Mouse (Mus musculus): ENCODE data around the gene Prpf40a. TPM values are rescaled to one million over a fixed set of nuclear protein-coding genes. Genes with fewer than 3 reads are reported as not detected.

The Prpf40a gene
- polyA plus RNA-seq, 1 experiment from 2014 or later: 108 TPM

DNA sequence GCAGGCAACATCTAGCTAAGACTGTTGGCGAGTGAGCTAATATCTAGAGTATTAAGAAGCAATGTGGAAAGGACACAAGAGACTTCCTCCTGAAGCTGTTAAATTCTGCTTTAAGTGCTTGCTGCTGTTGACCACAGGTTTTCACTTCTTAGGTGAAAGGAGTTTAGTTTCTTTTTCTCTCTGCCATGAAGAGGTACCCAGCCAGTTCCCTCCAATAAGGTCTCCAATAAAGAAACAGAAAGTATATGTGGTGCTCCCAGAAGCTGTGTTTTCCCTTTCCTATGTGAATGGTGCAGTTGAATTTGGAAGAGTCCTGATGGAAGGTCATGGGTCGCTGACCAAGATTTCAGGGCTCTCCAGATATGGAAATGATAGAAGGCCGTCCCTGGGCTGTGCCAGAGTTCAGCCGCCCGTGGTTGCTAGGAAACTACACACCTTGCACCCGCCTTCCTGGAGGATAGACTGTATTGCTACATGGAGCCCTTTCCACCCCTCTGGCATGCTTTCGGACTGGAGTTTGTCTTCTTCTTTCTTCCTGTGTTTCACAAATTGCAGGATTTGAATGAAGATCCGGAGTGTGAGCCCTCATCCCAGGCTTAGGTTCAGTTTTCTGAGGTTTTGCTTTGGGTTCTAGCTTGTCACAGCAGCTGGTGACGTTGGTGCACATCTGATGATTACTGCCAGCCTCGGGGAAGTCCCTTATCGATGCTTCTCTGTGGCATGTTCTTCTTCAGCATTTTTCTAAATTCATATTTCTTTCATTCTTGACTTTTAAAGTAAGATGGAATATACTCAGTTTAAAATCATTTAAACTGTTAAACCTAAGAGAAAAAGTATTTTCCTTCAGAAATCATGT lies 89.0 kb downstream of the Prpf40a start:
- Histone ChIP-seq H3K36me3 (peaks cover 57% of the 10 kb centered on the region), H3K27ac (replicated peaks) (no peak overlapping the region), H3K4me1 (replicated peaks) (0 out of 2 replicates have a peak, but pooled peaks cover 2% of the 10 kb centered on the region), H3K4me3 (no peak overlapping the region), H3K9ac (no peak overlapping the region), H3K27me3 (no peaks in the 10 kb centered on the region), H3K4me2 (no peak overlapping the region), H3K9me3 (no peaks in the 10 kb centered on the region)
- 91% methylated on average over 11 of the region's 11 CpGs for WGBS
- no peak for ATAC-seq (ENCODE audit: low read depth)

DNA sequence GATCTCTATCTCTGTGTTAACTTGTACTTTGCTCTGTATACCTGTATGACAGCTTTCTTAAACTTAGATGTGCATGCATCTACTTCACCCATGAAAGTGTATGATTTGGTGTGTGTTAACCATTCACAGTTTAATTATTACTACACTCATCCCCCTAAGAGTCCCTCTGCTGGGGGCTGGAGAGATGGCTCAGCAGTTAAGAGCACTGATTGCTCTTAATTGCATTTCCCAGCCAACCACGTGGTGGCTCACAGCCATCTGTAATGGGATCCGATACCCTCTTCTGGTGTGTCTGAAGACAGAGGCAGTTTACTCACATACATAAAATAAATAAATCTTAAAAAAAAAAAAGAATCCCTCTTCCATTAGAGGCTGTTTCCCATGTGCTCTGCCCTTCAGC lies 91.0 kb downstream of the Prpf40a start:
- Histone ChIP-seq H3K4me2 (no peak overlapping the region), H3K9ac (no peak overlapping the region), H3K9me3 (no peaks in the 10 kb centered on the region), H3K27me3 (no peaks in the 10 kb centered on the region), H3K27ac (replicated peaks) (no peak overlapping the region), H3K4me3 (no peak overlapping the region), H3K36me3 (peaks cover 39% of the 10 kb centered on the region), H3K4me1 (replicated peaks) (0 out of 2 replicates have a peak, but pooled peaks cover 2% of the 10 kb centered on the region)
- 19% methylated on average over 2 of the region's 2 CpGs for WGBS
- peak; percentile 67; the same call in 1 of the 2 replicates for ATAC-seq (ENCODE audit: low read depth)

DNA sequence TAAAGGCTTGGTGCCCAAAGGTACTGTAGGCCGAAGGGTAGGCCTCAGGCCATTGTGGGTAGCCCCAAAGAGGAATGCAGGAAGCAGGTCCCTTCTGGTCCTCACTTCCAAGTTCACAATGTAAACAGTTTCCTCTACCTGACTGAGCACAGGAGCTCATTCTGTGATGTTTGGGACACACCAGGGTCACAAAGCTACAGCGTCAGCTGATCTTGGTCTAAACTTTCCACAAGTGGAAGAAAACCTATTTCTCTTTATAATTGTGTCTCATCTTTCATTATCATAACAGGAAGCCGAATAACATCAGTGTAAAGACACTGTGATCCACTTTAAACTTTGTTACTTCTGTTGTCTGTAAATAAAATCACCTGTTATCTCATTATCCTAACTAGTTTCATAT lies 95.6 kb downstream of the Prpf40a start:
- H3K4me2 ChIP-seq: no peak overlapping the region
- H3K4me3 ChIP-seq: no peak overlapping the region
- no peak overlapping the region for H3K27ac ChIP-seq (replicated peaks)
- H3K36me3 ChIP-seq: peaks cover 8% of the 10 kb centered on the region
- 0 out of 2 replicates have a peak, but pooled peaks cover 2% of the 10 kb centered on the region for H3K4me1 ChIP-seq (replicated peaks)
- 97% methylated on average over 3 of the region's 3 CpGs for WGBS
- H3K9ac ChIP-seq: no peak overlapping the region
- H3K27me3 ChIP-seq: no peaks in the 10 kb centered on the region
- H3K9me3 ChIP-seq: no peaks in the 10 kb centered on the region
- no peak for ATAC-seq (ENCODE audit: low read depth)

DNA sequence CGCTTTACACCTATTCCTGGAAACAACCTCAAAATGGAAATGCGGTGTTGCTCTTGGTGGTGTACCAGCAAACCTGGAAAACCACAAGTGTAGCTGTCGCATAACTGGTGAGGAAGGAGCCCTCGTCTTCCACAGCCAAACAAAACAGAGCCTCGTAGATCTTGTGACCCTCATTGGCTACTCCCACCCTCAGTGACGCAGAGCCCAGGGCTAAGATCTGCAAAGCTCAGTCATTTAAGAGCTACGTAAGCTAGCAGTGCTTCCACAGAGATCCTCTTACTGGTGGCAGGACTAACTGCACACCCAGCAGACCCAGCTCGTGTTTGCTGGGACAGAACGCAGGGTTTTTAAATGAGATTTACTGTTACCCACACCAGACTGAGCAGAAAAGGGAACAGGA lies 96.1 kb downstream of the Prpf40a start:
- peaks cover 8% of the 10 kb centered on the region for H3K36me3 ChIP-seq
- H3K27ac ChIP-seq (replicated peaks): no peak overlapping the region
- H3K4me3 ChIP-seq: no peak overlapping the region
- H3K9me3 ChIP-seq: no peaks in the 10 kb centered on the region
- no peak for ATAC-seq (ENCODE audit: low read depth)
- H3K9ac ChIP-seq: no peak overlapping the region
- 88% methylated on average over 9 of the region's 9 CpGs for WGBS
- no peak overlapping the region for H3K4me2 ChIP-seq
- H3K27me3 ChIP-seq: no peaks in the 10 kb centered on the region
- H3K4me1 ChIP-seq (replicated peaks): no peaks in the 10 kb centered on the region

GRCm38 (mm10) chr2:53088744-53089143 lies 102.3 kb downstream of the Prpf40a start:
- Histone ChIP-seq H3K4me3 (no peak overlapping the region), H3K27ac (replicated peaks) (no peak overlapping the region), H3K27me3 (no peaks in the 10 kb centered on the region), H3K4me1 (replicated peaks) (no peaks in the 10 kb centered on the region), H3K4me2 (no peak overlapping the region), H3K9me3 (no peaks in the 10 kb centered on the region), H3K9ac (no peak overlapping the region), H3K36me3 (no peaks in the 10 kb centered on the region)
- ATAC-seq (ENCODE audit: low read depth): no peak
- 93% methylated on average over 3 of the region's 3 CpGs for WGBS

DNA sequence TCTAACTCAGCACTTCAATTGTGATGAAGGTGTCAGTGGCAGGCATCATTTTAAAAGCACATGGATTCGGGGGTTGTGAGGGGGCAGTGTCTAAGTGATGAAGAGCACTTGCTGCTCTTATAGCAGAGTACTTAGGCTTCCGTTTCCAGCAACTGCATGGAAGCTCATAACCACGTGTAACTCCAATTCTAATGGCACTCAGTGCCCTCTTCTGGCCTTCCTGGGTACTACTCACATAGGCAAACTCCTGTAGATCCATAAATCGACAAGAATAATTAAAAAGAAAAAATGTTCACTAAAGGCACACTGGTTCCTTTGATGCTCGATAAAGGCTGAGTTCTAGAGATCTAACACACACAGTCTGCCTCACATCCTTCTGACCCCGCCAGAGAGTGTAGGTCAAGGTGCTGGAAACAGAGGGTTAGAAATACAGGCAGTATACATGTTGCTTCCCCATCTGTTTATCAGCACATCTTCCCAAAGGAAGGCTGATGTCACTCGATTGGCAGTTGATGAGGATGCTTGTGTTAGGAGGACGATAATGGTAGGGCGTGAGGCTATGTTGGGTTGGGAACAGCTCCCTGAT lies 105.4 kb downstream of the Prpf40a start:
- H3K9ac ChIP-seq: no peak overlapping the region
- no peak overlapping the region for H3K4me2 ChIP-seq
- no peaks in the 10 kb centered on the region for H3K36me3 ChIP-seq
- no peak overlapping the region for H3K4me3 ChIP-seq
- peaks cover 9% of the 10 kb centered on the region for H3K4me1 ChIP-seq (replicated peaks)
- 58% methylated on average over 9 of the region's 9 CpGs for WGBS
- no peaks in the 10 kb centered on the region for H3K27me3 ChIP-seq
- ATAC-seq (ENCODE audit: low read depth): no peak
- no peak overlapping the region for H3K27ac ChIP-seq (replicated peaks)
- H3K9me3 ChIP-seq: no peaks in the 10 kb centered on the region

Other genes starting within 250 kb of the Prpf40a start
- 31.1 and 40.3 TPM in 2 replicates for gene Arl6ip6, start 442 bp upstream of the Prpf40a start, polyA plus RNA-seq (2015; fragmentation: Nextera tagmentation; extraction: Ambion mirVana)

Data from neural tube, embryonic 13.5 days (tissue).